Mouse (Mus musculus): Measurements from ENCODE around the gene Gas7.

Gas7 gene

DNA sequence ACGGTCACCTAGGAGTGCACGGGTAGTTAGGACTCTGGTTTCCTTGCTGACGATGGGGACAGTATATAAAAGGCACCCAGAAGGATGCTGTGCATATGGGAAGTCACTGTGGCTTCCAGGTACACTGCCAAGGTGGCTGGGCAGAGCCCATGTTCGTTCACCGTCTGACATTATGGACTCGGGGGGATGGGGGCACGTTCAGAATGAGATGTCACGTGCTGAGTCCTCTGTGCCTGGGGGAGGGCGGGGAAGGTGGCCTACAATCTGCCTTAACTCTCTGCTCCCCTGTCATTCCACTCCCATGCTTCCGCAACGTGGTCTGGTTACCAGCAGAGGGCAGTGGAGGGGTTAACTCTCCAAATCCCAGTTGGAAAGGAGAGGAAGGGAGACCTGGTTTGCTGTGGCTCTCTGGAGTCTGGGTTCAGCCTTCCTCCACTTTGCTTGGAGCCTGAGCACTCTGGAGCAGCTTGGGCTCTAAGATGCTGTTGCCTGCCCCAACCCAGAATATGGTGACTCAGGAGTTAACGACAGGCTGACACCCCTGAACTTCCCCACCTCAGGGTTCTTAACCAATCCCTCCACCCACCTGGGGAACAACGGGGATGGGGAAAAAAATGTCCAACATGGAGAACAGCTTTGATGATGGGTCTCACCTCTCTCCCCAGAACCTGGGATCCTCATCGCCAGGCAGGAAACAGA is 197.1 kb downstream of the Gas7 start:
- in situ Hi-C loops (cut with MboI; ENCODE audit: low sequenced_read_pairs): loop anchor here (25.0 kb wide), 1 partner anchor 540 kb away; no protein-coding TSS in a partner anchor

DNA sequence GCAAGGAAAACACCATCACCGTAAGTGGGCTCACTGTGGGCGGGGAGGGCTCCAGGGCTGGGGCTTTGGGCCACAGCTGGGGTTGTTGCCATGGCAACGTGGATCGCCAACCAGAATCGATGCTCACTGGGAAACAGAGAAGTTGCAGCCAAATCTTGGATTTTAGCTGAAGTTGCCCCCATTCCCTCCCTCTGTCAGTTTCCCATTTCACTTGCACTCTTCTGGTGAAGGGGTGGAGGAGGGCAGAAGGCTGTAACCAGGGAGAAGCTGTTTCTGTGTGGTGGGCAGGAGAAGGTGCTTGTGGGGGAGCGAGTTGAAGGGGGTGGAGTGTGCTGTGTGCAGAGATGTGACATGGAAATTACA is 197.6 kb downstream of the Gas7 start:
- in situ Hi-C loops (cut with MboI; ENCODE audit: low sequenced_read_pairs): loop anchor here (25.0 kb wide), 1 partner anchor 541 kb away; no protein-coding TSS in a partner anchor

DNA sequence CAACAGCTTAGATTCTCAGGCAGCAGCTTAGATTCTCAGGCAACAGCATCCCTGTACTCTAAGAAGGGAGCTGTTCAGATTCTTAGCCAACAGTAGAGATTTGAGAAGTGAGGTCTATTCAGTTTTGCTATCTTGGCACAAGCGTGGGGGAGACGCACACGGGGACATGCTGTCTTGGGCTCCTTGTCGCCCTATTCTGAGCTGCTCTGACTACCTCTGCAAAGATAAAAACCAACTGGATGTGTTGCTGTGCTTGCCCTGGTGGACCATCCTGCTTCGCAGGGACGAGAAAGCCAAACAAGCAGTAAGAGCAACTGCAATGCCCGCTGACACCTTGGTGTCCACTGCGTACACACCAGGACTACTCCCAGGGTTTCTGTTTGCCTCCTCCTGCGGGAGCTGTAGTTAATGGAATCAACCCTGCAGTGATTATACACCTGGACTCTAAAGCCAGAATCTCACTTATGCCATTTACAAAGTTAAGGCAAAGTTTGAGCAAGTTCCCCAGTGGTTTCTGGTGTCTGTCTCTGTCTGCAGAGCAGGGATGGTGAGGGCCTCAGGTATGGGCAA is 198.4 kb downstream of the Gas7 start:
- in situ Hi-C loops (cut with MboI; ENCODE audit: low sequenced_read_pairs): loop anchor here (25.0 kb wide), 1 partner anchor 541 kb away; no protein-coding TSS in a partner anchor

DNA sequence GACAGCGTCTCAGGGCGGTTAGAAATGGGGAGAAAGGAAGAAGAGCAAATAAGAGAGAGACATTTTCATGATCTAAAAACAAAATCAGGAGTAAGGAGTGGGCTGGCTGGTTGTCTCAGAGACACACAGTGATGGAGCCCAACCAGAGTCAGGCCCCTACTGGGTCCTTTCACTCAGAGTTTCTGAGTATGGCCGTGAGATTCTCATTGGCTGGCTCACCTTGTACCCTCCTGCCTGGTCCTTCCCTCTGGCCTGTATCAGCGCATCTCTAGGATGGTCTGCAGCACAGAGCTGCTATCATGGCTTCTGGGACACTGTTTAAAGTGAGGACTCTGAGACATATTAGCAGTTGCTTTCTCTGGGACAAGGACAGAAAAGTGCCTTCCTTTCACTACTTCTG is 199.3 kb downstream of the Gas7 start:
- in situ Hi-C loops (cut with MboI; ENCODE audit: low sequenced_read_pairs): loop anchor here (25.0 kb wide), 1 partner anchor 542 kb away; no protein-coding TSS in a partner anchor

DNA sequence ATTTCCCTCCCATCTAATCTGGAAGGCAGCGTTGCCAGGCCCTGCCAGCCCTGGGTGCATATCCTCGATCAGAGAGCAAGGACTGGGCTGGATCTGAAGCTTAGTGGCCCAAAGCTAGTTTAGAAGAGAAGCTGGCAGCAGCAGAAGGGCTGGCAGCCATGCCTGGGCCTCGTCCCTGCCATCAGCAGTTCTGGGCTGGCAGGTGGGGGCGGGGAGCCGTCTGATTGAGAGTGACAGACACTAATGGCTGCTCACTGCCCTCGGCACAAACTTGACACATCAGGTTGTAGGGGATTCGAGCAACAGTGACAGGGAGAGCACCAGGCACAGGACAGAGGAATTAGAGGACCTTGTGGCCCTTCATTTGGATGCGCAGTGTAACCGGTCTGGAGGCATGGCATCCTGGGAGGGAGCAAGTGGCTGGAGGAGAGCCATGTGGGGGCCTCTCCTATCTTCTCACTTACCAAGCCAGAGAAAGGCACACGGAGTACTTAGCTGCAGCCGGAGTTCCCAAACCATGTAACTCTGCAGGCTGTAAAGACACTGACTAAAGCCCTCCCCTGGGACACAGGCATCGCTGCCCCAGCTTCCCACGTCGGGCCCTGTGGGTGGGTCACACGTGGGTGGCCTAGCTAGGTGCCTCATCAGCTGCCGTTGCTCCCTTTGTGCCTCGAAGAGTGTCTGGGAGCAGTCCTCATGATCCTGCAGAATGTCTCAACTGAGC is 200.2 kb downstream of the Gas7 start:
- in situ Hi-C loops (cut with MboI; ENCODE audit: low sequenced_read_pairs): loop anchor here (25.0 kb wide), 1 partner anchor 543 kb away; no protein-coding TSS in a partner anchor

DNA sequence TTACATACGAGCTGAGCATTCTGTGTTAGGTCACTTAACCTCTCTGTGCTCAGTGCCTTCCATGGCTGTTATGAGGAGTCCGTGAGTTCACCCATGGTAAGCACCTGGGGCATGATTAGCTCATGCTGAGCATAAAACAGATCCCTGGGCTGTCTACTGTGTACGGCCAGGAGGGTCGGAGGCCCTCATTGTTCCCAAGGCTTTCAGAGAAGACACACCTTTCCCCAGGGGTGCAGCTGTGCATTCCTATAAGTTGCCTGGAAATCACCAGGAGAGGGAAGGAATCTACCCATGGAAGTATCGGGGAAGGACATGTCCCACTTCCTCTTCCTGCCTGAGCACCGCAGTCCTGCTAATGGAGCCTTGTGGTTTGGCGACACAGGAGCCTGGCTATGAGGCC is 201.1 kb downstream of the Gas7 start:
- in situ Hi-C loops (cut with MboI; ENCODE audit: low sequenced_read_pairs): loop anchor here (25.0 kb wide), 1 partner anchor 544 kb away; no protein-coding TSS in a partner anchor

DNA sequence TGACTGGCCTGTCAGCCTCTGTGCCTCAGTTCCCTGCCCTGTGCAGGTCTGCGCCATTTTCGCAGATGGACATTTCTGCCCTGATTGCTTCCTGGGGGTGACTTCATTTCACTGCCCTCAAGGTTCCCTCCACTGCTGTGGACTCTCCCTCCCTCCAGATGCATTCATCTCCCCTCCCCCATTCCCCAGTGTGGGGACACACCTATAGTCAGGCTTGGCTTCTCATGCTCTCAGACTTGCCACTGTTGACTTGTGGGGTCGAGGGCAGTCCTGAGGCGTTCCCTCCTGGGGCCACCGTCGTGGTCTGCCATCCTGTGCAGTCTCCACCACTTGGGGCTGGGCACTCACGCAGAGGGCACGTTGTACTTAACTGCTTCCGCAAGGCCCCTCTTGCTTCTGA is 201.6 kb downstream of the Gas7 start:
- in situ Hi-C loops (cut with MboI; ENCODE audit: low sequenced_read_pairs): loop anchor here (25.0 kb wide), 1 partner anchor 545 kb away; no protein-coding TSS in a partner anchor

DNA sequence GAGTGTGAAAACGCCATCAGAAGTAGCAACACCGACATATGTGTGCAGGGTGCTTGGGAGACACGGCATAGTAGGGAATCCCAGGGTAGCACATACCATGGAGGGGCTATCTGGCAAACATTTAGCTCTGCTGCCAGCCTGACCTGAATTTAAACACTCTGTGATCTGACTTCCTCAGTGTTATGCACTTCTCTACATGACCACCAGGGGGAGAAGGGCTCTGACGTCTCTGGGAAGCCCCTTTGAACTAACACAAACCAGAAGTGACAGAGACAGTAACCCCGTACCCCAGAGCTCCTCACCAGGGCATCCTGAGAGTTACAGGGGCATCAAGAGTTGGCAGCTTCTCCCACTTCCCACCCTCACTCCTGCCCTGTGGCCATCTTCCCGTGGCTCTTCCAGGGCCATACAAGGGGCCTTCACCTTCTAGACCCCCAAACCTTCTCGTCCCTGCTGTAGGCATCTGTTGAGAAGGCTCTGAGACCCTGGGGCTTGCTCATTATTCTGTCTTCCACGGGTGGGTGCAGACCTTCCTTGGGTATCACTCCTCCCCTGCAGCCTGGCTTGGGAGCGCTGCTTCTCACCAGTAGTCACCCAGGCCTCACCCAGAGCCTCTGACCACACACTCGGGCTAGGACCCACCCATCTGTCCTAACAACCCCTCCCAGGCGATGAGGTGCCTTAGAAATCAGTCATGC is 202.6 kb downstream of the Gas7 start:
- in situ Hi-C loops (cut with MboI; ENCODE audit: low sequenced_read_pairs): loop anchor here (25.0 kb wide), 1 partner anchor 546 kb away; no protein-coding TSS in a partner anchor

DNA sequence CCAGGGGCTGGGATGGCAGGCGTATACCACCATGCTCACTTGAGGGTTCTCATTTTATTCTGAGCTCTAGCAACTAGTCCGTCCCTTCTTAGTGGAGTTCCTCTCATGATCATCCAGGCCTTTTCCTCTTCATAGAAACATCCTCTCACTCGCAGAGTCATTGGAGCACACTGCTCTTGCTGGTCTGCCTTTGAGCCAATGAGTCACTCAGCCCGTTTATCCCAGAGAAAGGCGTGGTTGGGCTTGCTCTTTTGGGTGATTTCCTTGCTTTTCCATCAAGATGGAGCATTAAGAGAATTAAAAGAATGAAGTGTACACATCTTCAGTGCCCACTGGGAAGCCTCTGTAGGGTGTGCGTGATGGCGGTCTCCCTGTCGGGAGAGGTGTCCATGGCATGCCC is 206.2 kb downstream of the Gas7 start:
- in situ Hi-C loops (cut with MboI; ENCODE audit: low sequenced_read_pairs): loop anchor here (25.0 kb wide), 1 partner anchor 549 kb away; no protein-coding TSS in a partner anchor

DNA sequence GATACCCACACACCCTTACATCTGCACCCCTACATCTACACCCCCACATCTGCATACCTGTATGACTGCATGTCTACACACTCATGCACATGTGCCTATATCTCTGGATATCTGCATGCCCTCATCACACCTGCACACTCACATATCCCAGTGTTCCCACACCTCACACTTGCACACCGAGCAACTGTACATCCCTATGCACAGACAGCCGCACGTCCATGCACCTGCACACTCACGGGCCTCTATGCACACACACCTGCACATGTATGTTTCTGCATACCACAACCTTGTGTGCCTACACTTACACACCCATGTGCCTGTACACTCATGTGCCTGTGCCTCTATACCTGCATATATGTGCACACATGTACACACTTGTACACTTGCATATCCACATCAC is 208.2 kb downstream of the Gas7 start:
- in situ Hi-C loops (cut with MboI; ENCODE audit: low sequenced_read_pairs): loop anchor here (25.0 kb wide), 1 partner anchor 551 kb away; no protein-coding TSS in a partner anchor

DNA sequence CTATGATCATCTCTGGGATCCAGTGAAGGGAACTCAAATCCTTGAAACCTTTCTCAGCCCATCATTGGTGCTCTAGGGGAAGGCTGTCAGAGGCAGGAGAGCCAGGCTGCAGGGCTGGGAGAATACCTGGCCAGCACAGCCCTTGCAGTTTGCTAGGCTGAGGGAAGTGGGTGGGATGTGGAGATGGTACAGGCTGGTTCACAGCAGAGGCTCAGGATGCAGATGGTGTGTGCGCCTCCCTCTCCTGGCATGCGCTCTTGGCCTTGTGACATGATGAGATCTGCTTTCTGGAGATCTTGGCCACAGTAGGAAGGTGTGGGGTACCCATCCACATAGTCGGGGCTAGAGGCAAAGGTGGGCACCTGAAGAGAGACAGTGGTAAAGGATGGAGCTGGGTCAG is 209.0 kb downstream of the Gas7 start:
- in situ Hi-C loops (cut with MboI; ENCODE audit: low sequenced_read_pairs): loop anchor here (25.0 kb wide), 1 partner anchor 552 kb away; no protein-coding TSS in a partner anchor

DNA sequence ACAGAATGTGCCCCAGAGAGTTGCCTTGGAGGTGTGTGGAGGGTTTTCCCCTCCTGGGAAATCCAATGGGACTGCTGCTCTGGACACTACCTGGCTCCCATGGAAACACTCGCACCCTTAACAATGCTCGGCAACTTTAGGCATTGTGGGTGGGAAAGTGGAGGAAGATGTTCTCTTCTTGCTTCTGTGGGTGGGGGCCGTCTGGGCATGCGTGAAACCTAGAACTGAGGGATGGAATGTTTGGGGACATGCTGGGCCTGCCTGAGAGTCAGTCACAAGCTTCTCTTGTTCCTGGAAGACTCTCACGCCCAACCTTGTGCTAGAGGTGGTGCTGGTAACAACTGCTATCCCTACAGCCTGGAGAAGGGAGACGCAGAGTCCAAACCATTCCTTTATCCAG is 209.7 kb downstream of the Gas7 start:
- in situ Hi-C loops (cut with MboI; ENCODE audit: low sequenced_read_pairs): loop anchor here (25.0 kb wide), 1 partner anchor 553 kb away; no protein-coding TSS in a partner anchor

DNA sequence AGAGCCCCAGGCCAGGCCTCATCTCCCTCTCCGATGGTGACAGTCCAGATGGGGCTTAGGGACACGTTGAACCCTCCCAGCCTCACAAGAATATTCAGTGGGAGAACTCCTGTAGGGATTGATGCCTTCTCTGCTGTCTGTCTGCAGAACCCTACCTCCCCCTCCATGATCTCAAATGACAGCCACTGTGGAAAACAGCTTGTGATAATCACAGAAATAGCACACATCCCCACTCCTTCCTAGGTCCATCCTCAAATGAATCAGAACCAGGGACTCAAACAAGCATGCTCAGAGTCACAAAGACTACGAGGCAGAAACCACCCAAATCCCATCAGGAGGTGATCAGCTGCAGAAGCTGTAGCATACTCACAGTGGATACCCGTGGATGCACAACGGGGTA is 210.9 kb downstream of the Gas7 start:
- in situ Hi-C loops (cut with MboI; ENCODE audit: low sequenced_read_pairs): loop anchor here (25.0 kb wide), 1 partner anchor 554 kb away; no protein-coding TSS in a partner anchor

DNA sequence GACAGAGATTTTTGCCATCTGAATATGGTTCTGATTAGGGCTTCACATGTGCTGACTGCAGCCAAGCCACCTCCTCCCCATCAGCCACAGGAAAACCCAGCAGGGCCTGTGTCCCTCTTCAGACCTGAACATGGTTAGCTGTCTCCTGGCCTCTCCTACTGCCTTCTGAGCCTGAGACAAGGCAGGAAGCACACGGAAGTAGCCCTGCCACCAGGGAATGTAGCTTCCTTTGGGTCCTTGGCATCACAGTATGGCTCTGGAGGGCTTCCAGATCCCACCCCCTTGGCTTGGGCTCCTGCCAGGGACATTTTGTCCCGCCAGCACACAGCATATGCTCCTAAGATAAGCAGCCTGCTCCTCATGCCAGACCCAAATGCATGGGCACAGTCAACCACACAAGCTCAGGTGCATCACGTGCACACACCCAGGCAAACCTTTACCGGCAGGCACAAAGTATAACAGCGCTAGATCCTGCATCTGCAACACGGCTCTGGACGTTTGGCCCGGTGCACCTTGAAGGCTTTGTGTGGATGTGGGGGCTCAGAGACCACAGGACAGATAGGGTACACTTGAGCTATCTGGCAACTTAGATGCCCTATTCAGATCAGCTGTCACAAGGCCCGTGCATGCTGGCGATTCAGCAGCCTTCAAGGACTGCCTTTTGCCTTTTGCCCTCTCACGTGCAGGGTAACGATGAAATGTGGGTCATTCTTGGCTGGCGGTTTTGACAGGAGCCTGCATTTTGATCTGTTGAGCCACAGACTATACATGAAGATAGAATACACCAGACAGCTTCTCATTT is 212.5 kb downstream of the Gas7 start:
- in situ Hi-C loops (cut with MboI; ENCODE audit: low sequenced_read_pairs): loop anchor here (25.0 kb wide), 1 partner anchor 555 kb away; no protein-coding TSS in a partner anchor

DNA sequence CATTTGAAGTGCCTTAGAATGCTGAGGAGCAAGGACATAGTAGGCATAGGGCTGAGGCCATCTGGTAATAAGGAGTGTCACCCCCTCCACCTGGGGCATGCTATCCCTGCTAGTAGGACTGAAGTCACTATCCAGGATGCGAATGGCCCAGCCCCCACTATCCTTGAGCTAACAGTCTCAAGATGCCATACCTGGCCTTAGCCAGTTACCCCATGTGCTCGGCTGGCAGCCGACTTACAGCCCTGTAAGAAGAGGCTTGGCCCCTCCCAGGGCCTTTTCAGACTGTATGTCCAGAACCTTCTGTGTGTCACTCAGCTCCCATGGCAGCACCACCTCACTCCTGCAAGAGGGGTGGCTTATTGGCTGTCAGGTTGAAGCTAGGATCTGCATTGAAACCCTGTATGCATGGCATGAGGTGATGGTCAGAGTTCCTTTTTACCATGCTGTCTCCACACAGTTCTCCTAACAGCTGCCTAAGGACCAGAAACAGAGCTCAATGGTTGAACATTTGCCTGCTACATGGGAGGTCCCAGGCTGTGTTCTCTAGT is 213.3 kb downstream of the Gas7 start:
- in situ Hi-C loops (cut with MboI; ENCODE audit: low sequenced_read_pairs): loop anchor here (25.0 kb wide), 1 partner anchor 556 kb away; no protein-coding TSS in a partner anchor

DNA sequence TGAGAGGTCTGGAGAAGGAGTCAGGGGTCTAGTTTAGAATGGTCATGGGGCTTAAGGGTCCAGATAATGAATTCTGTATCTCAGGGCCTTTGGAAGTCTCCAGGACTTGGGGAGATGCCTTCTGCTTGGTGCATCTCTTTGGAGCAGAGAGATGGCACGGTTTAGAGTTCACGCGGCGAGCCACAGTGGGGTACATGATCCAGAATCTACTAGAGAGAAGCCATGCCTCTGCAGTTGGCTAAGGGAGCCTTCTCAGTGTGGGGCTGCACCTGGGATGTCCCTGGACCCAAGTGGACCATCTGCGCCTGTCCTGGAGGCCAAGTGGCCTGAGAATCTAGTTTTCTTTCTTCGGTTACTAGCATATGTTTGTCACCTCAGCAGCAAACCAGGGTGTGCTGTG is 214.8 kb downstream of the Gas7 start:
- in situ Hi-C loops (cut with MboI; ENCODE audit: low sequenced_read_pairs): loop anchor here (25.0 kb wide), 1 partner anchor 558 kb away; no protein-coding TSS in a partner anchor

DNA sequence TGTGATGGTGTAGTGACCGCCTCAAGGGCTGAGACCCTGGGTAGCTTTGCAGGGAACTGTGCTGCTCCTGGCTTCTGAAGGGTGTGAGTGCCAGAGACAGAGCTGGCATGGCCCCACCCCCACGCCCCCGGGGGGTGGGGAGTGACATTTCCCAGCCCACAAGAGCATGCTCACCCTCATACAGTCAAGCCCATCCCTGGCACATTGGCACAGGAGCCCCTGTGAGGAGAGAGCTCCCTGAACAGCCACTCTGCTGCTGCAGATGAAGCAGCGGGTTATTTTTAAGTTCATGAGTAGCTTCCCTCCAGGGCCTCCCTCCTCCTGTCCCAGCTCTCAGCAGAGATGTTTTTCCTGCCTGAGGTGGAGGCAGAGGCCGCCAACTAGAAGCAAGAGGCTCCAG is 216.9 kb downstream of the Gas7 start:
- in situ Hi-C loops (cut with MboI; ENCODE audit: low sequenced_read_pairs): loop anchor here (25.0 kb wide), 1 partner anchor 560 kb away; no protein-coding TSS in a partner anchor

DNA sequence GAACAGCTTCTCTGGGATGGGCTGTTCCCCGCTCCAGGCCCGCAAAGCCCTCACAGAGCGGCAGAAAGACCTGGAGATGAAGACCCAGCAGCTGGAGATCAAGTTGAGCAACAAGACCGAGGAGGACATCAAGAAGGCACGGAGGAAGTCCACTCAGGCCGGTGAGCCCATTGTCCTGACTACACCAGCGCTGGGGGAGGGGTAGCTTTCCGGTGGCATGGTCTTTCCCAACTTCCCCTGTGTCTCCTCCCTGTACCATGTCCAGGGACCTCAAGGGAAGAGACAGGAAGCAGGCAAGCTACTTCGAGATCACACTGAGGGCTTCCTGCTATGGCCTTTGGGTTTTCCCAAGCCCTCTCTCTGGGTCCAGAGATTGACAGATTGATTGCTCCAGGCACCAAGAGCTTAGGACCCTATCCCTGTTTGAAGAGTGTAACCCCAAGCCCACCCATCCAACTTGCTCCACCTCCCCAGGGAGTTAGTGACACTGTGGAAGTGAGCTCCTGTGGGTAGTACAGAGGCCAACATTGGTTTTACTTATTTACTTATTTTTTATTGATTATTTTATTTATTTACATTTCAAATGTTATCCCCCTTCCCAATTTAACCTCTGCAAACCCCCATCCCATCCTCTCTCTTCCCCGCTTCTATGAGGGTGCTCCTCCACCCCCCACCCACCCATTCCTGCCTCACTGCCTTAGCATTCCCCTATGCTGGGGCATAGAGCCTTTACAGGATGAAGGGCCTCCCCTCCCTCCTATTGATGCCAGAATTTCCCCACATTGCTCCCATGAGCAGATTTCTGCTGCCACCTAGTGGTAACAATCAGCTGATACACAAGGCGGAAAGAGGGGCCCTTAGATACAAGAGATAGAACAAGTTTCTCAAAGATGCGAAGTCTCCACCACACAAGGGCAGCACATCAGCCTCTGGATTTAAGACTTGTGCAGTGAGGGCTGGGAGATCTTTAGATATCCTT is 220.6 kb downstream of the Gas7 start:
- in situ Hi-C loops (cut with MboI; ENCODE audit: low sequenced_read_pairs): no loop called here

All from CH12F3 (cell line).